Mouse (Mus musculus): Measurements from ENCODE around the gene Eno4. TPM values are rescaled to one million over a fixed set of nuclear protein-coding genes. Genes with fewer than 3 reads are reported as not detected.

Gene Eno4
- total and polyA plus RNA-seq, 2 experiments from 2014 or later, result 0.71 to 1.5 TPM

GRCm38 (mm10) chr19:58978401-58979171 is 35.4 kb downstream of the Eno4 start:
- ATAC-seq (ENCODE audit: low FRiP score), result no peak
- Histone ChIP-seq H3K9ac (replicated peaks; ENCODE audit: low read length, poor library complexity, severe bottlenecking) (no peak overlapping the region), H3K4me1 (ENCODE audit: insufficient read depth, low read length) (no peaks in the 10 kb centered on the region), H3K4me3 (ENCODE audit: low read depth, low read length) (no peak overlapping the region), H3K36me3 (ENCODE audit: insufficient read depth, low read length) (peaks cover 17% of the 10 kb centered on the region), H3K27ac (ENCODE audit: low read depth, low read length) (no peak overlapping the region), H3K4me2 (ENCODE audit: low read depth, low read length, poor library complexity, severe bottlenecking) (no peak overlapping the region), H3K27me3 (ENCODE audit: insufficient read depth, low read length) (peaks cover 26% of the 10 kb centered on the region; the same call in 1 of the 2 replicates), H3K9me3 (ENCODE audit: low read length) (no peaks in the 10 kb centered on the region)
- no peak for TF ChIP-seq CTCF (IDR thresholded peaks at IDR 0.05)
- peak; percentile 12 for DNase-seq (ENCODE audit: low spot score)
- 51% methylated on average over 11 of the region's 11 CpGs for WGBS

GRCm38 (mm10) chr19:58979436-58980055 is 36.3 kb downstream of the Eno4 start:
- peak; percentile 74 for DNase-seq (ENCODE audit: low spot score)
- Histone ChIP-seq H3K36me3 (ENCODE audit: insufficient read depth, low read length) (peaks cover 17% of the 10 kb centered on the region), H3K27me3 (ENCODE audit: insufficient read depth, low read length) (peaks cover 26% of the 10 kb centered on the region; the same call in 1 of the 2 replicates)

GRCm38 (mm10) chr19:58980056-58980440 is 36.8 kb downstream of the Eno4 start:
- H3K27ac ChIP-seq (ENCODE audit: low read depth, low read length), result no peak overlapping the region
- no peak overlapping the region for H3K9ac ChIP-seq (replicated peaks; ENCODE audit: low read length, poor library complexity, severe bottlenecking)
- H3K9me3 ChIP-seq (ENCODE audit: low read length), result no peaks in the 10 kb centered on the region
- H3K4me3 ChIP-seq (ENCODE audit: low read depth, low read length), result no peak overlapping the region
- DNase-seq (ENCODE audit: low spot score), result no peak
- H3K4me2 ChIP-seq (ENCODE audit: low read depth, low read length, poor library complexity, severe bottlenecking), result no peak overlapping the region
- WGBS, result 32% methylated on average over 5 of the region's 5 CpGs
- peaks cover 19% of the 10 kb centered on the region for H3K36me3 ChIP-seq (ENCODE audit: insufficient read depth, low read length)
- no peak for ATAC-seq (ENCODE audit: low FRiP score)
- no peak for TF ChIP-seq CTCF (IDR thresholded peaks at IDR 0.05)
- peaks cover 26% of the 10 kb centered on the region; the same call in 1 of the 2 replicates for H3K27me3 ChIP-seq (ENCODE audit: insufficient read depth, low read length)
- H3K4me1 ChIP-seq (ENCODE audit: insufficient read depth, low read length), result no peaks in the 10 kb centered on the region

More at GRCm38 (mm10) chr19:58979436-58980055, 36.3 kb downstream of the Eno4 start:
- no peaks in the 10 kb centered on the region for H3K9me3 ChIP-seq (ENCODE audit: low read length)
- WGBS, result 22% methylated on average over 13 of the region's 13 CpGs
- no peak overlapping the region for H3K9ac ChIP-seq (replicated peaks; ENCODE audit: low read length, poor library complexity, severe bottlenecking)
- TF ChIP-seq CTCF (IDR thresholded peaks at IDR 0.05), result no peak
- H3K4me2 ChIP-seq (ENCODE audit: low read depth, low read length, poor library complexity, severe bottlenecking), result no peak overlapping the region
- H3K4me3 ChIP-seq (ENCODE audit: low read depth, low read length), result no peak overlapping the region
- no peaks in the 10 kb centered on the region for H3K4me1 ChIP-seq (ENCODE audit: insufficient read depth, low read length)
- no peak overlapping the region for H3K27ac ChIP-seq (ENCODE audit: low read depth, low read length)
- ATAC-seq (ENCODE audit: low FRiP score), result no peak

- no peak overlapping the region for H3K27ac ChIP-seq (ENCODE audit: low read depth, low read length)
- no peak for TF ChIP-seq CTCF (IDR thresholded peaks at IDR 0.05)
- no peak for ATAC-seq (ENCODE audit: low FRiP score)
- H3K27me3 ChIP-seq (ENCODE audit: insufficient read depth, low read length), result peaks cover 25% of the 10 kb centered on the region; the same call in 1 of the 2 replicates
- H3K4me2 ChIP-seq (ENCODE audit: low read depth, low read length, poor library complexity, severe bottlenecking), result no peak overlapping the region
- H3K9ac ChIP-seq (replicated peaks; ENCODE audit: low read length, poor library complexity, severe bottlenecking), result no peak overlapping the region
- peaks cover 13% of the 10 kb centered on the region for H3K36me3 ChIP-seq (ENCODE audit: insufficient read depth, low read length)
- no peak for DNase-seq (ENCODE audit: low spot score)
- WGBS, result 29% methylated on average over 9 of the region's 9 CpGs
- H3K4me3 ChIP-seq (ENCODE audit: low read depth, low read length), result no peak overlapping the region
- no peaks in the 10 kb centered on the region for H3K4me1 ChIP-seq (ENCODE audit: insufficient read depth, low read length)
- H3K9me3 ChIP-seq (ENCODE audit: low read length), result no peaks in the 10 kb centered on the region
These were observed 38.3 kb downstream of the Eno4 start for GRCm38 (mm10) chr19:58981571-58981970.

GRCm38 (mm10) chr19:59002827-59003226 is 59.6 kb downstream of the Eno4 start:
- TF ChIP-seq CTCF (IDR thresholded peaks at IDR 0.05), result no peak
- H3K4me3 ChIP-seq (ENCODE audit: low read depth, low read length), result no peak overlapping the region
- no peaks in the 10 kb centered on the region for H3K9me3 ChIP-seq (ENCODE audit: low read length)
- H3K9ac ChIP-seq (replicated peaks; ENCODE audit: low read length, poor library complexity, severe bottlenecking), result no peak overlapping the region
- DNase-seq (ENCODE audit: low spot score) (no peak), ATAC-seq (ENCODE audit: low FRiP score) (no peak)
- H3K4me1 ChIP-seq (ENCODE audit: insufficient read depth, low read length), result no peaks in the 10 kb centered on the region
- no peaks in the 10 kb centered on the region for H3K27me3 ChIP-seq (ENCODE audit: insufficient read depth, low read length)
- no peak overlapping the region for H3K4me2 ChIP-seq (ENCODE audit: low read depth, low read length, poor library complexity, severe bottlenecking)
- H3K27ac ChIP-seq (ENCODE audit: low read depth, low read length), result no peak overlapping the region
- H3K36me3 ChIP-seq (ENCODE audit: insufficient read depth, low read length), result peaks cover 16% of the 10 kb centered on the region; the same call in 1 of the 2 replicates
- 88% methylated on average over 6 of the region's 6 CpGs for WGBS

Measured in midbrain, postnatal 0 days (tissue).